Mouse (Mus musculus): Measurements from ENCODE around the gene Hist1h2bf. TPM values are rescaled to one million over a fixed set of nuclear protein-coding genes. Genes with fewer than 3 reads are reported as not detected.
"Not testable (repeated sequence)": the region's sequence is repeated elsewhere in the genome, so short reads cannot be mapped to it uniquely, and the experiment has no call there.

Hist1h2bf gene
- polyA plus RNA-seq, 1 experiment from 2014 or later, result 4.1 TPM

DNA sequence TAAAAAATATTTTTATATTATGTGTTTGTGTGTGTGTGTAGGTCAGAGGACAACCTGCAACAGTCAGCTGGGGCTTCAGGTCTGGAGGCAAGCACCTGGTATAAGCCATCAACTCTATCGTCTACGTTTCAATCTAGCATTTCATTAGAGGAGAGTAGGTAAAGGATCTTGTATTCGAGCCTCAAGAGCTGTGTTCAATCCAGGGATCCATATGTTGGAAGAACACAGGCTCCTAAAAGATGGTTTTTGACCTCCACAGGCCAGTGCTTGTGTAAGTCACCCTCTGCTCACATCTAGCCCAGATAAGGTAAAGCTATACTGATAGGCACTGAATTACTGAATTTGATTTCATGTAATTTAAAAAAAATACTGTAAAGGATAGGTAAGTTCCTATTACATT is 17.1 kb downstream of the Hist1h2bf start:
- ATAC-seq (replicated peaks; ENCODE audit: insufficient number of reproducible peaks, low FRiP score, low TSS enrichment, low read depth), result no peak

DNA sequence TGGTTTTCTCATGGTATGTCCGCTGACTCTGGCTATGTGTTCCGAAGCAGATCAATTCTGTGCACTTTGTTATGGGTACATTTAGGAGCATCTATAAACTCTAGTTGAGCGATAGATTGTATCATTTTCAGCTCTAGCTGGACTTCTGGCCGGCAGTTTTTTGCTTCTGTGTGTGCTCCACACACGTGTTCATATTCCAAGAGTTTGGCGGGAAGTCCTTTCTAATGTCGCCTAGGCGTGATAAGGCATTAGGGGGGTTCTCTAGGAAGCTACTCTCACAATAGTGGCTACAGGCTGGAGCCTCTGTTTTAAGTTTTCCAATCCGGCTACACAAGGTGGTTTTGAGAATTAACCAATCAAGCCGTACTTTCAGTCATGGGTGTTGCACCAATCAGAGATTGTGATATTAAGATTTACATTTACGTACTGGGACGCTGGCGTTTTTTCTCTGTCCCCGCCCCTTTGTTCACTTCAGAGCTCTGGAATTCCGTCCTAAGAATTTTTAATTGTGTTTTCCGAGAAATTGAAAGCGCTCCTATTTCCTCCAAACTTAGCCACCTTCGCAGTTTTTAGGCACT is 18.1 kb downstream of the Hist1h2bf start:
- H3K36me3 ChIP-seq (replicated peaks; ENCODE audit: control insufficient read depth, insufficient read depth, low read depth, low read length), result no peaks in the 10 kb centered on the region
- H3K4me3 ChIP-seq (ENCODE audit: low read depth, low read length), result peak overlapping the region; percentile 64
- peak; percentile 76 for ATAC-seq (replicated peaks; ENCODE audit: insufficient number of reproducible peaks, low FRiP score, low TSS enrichment, low read depth)
- DNase-seq (ENCODE audit: low spot score), result peak; percentile 96
- H3K27me3 ChIP-seq (ENCODE audit: control insufficient read depth, insufficient read depth, low read length), result no peaks in the 10 kb centered on the region
- WGBS, result 0% methylated on average over 18 of the region's 18 CpGs
- peak overlapping the region; percentile 80 for H3K4me2 ChIP-seq (ENCODE audit: low read depth, low read length)
- peak overlapping the region; percentile 98 for H3K27ac ChIP-seq (replicated peaks; ENCODE audit: low read depth, low read length)
- H3K9me3 ChIP-seq (replicated peaks; ENCODE audit: control insufficient read depth, low read length), result no peaks in the 10 kb centered on the region
- H3K9ac ChIP-seq (replicated peaks; ENCODE audit: low read length), result peak overlapping the region; percentile 80
- no peaks in the 10 kb centered on the region for H3K4me1 ChIP-seq (ENCODE audit: control insufficient read depth, insufficient read depth, low read length)

More for the DNA sequence above, 17.1 kb downstream of the Hist1h2bf start:
- H3K4me1 ChIP-seq (ENCODE audit: control insufficient read depth, insufficient read depth, low read length), result no peaks in the 10 kb centered on the region
- H3K27ac ChIP-seq (replicated peaks; ENCODE audit: low read depth, low read length), result peak overlapping the region; percentile 72; the same call in 1 of the 2 replicates
- H3K36me3 ChIP-seq (replicated peaks; ENCODE audit: control insufficient read depth, insufficient read depth, low read depth, low read length), result no peaks in the 10 kb centered on the region
- peak overlapping the region; percentile 10; the same call in 1 of the 2 replicates for H3K4me2 ChIP-seq (ENCODE audit: low read depth, low read length)
- no peak overlapping the region; the same call in 1 of the 2 replicates for H3K9ac ChIP-seq (replicated peaks; ENCODE audit: low read length)
- no peak overlapping the region for H3K4me3 ChIP-seq (ENCODE audit: low read depth, low read length)
- no peaks in the 10 kb centered on the region for H3K27me3 ChIP-seq (ENCODE audit: control insufficient read depth, insufficient read depth, low read length)
- DNase-seq (ENCODE audit: low spot score), result no peak
- no peaks in the 10 kb centered on the region for H3K9me3 ChIP-seq (replicated peaks; ENCODE audit: control insufficient read depth, low read length)
- WGBS, result 75% methylated on average over 3 of the region's 3 CpGs

DNA sequence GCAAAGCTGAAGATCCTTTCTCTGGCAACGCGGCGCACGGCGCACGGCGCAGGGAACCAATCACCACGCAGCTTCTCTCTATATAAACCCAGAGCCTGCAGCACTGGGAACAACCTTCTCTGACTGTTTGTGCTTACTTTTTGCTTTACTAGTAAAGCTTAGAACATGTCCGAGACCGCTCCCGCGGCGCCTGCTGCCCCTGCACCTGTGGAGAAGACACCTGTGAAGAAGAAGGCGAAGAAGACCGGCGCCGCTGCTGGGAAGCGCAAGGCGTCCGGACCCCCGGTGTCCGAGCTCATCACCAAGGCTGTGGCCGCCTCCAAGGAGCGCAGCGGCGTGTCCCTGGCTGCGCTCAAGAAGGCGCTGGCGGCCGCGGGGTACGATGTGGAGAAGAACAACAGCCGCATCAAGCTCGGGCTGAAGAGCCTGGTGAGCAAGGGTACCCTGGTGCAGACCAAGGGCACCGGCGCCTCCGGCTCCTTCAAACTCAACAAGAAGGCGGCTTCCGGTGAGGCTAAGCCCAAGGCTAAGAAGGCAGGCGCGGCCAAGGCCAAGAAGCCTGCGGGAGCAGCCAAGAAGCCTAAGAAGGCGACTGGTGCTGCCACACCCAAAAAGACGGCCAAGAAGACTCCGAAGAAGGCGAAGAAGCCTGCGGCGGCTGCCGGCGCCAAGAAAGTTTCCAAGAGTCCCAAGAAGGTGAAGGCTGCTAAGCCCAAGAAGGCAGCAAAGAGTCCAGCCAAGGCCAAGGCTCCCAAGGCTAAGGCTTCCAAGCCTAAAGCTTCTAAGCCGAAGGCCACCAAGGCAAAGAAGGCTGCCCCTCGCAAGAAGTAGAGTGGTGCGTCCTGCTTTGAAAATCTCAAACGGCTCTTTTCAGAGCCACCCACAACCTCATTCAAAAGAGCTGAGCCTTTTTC is 18.8 kb downstream of the Hist1h2bf start:
- WGBS, result under 1% methylated on average over 51 of the region's 54 CpGs
- peak; percentile 94 for DNase-seq (ENCODE audit: low spot score)

DNA sequence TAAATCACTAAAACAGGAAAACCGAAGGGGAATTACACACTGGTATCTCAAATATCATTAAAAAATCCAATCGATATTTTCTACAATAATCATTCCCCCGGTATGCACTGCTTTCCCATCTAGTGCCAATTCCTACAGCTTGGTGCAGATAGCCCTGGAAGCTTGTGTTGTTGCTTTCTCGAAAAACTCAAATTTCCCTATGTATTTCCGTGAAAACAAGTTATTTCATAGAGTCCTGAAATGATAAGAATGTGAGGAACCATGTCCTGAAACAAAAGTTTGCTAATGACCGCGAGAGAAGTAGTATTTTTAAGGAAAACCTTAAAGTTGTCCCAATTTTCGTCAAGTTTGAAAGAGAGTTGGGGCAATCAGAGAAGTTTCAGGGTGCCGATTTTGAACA is 19.6 kb downstream of the Hist1h2bf start:
- Histone ChIP-seq H3K4me3 (ENCODE audit: low read depth, low read length) (peak overlapping the region; percentile 64), H3K4me2 (ENCODE audit: low read depth, low read length) (peak overlapping the region; percentile 80), H3K9me3 (replicated peaks; ENCODE audit: control insufficient read depth, low read length) (no peaks in the 10 kb centered on the region), H3K27ac (replicated peaks; ENCODE audit: low read depth, low read length) (peak overlapping the region; percentile 98), H3K36me3 (replicated peaks; ENCODE audit: control insufficient read depth, insufficient read depth, low read depth, low read length) (no peaks in the 10 kb centered on the region), H3K9ac (replicated peaks; ENCODE audit: low read length) (peak overlapping the region; percentile 80), H3K27me3 (ENCODE audit: control insufficient read depth, insufficient read depth, low read length) (no peaks in the 10 kb centered on the region), H3K4me1 (ENCODE audit: control insufficient read depth, insufficient read depth, low read length) (no peaks in the 10 kb centered on the region)
- DNase-seq (ENCODE audit: low spot score) (no peak), ATAC-seq (replicated peaks; ENCODE audit: insufficient number of reproducible peaks, low FRiP score, low TSS enrichment, low read depth) (no peak)
- 28% methylated on average over 9 of the region's 9 CpGs for WGBS

More for the DNA sequence above, 18.8 kb downstream of the Hist1h2bf start:
- H3K4me1 ChIP-seq (ENCODE audit: control insufficient read depth, insufficient read depth, low read length), result no peaks in the 10 kb centered on the region
- H3K36me3 ChIP-seq (replicated peaks; ENCODE audit: control insufficient read depth, insufficient read depth, low read depth, low read length), result no peaks in the 10 kb centered on the region
- H3K27ac ChIP-seq (replicated peaks; ENCODE audit: low read depth, low read length), result peak overlapping the region; percentile 98
- H3K27me3 ChIP-seq (ENCODE audit: control insufficient read depth, insufficient read depth, low read length), result no peaks in the 10 kb centered on the region
- no peaks in the 10 kb centered on the region for H3K9me3 ChIP-seq (replicated peaks; ENCODE audit: control insufficient read depth, low read length)
- peak overlapping the region; percentile 80 for H3K9ac ChIP-seq (replicated peaks; ENCODE audit: low read length)
- H3K4me3 ChIP-seq (ENCODE audit: low read depth, low read length), result peak overlapping the region; percentile 64
- ATAC-seq (replicated peaks; ENCODE audit: insufficient number of reproducible peaks, low FRiP score, low TSS enrichment, low read depth), result peak; percentile 88
- peak overlapping the region; percentile 80 for H3K4me2 ChIP-seq (ENCODE audit: low read depth, low read length)

DNA sequence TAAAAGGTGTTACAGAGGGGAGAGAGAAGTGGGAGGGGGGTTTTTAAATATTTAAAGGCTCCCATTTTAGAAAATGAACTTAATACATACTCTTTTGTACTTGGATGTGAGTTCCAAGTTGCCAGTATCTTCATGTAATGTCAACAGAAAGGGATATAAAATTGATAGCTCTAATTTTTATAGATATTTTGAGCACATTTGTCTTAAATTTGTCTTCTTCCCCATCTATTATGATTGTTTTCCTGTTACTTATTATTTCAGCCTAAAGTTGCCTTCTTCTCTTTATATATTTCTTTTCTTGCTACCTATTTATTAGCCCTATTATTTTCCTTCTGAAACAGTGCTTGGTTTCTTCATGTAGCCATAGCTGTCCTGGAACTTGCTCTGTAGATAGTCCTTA is 21.0 kb downstream of the Hist1h2bf start, which contains the start of gene Hist1h1d:
Gene Hist1h1d (plus strand): TSS at position 301 of the 400 bp plus-strand sequence.
- DNase-seq (ENCODE audit: low spot score) (no peak), ATAC-seq (replicated peaks; ENCODE audit: insufficient number of reproducible peaks, low FRiP score, low TSS enrichment, low read depth) (no peak)
- no peaks in the 10 kb centered on the region for H3K36me3 ChIP-seq (replicated peaks; ENCODE audit: control insufficient read depth, insufficient read depth, low read depth, low read length)
- H3K4me2 ChIP-seq (ENCODE audit: low read depth, low read length), result no peak within 1 kb of the TSS
- H3K9me3 ChIP-seq (replicated peaks; ENCODE audit: control insufficient read depth, low read length), result no peaks in the 10 kb centered on the region
- no peaks in the 10 kb centered on the region for H3K4me1 ChIP-seq (ENCODE audit: control insufficient read depth, insufficient read depth, low read length)
- H3K27me3 ChIP-seq (ENCODE audit: control insufficient read depth, insufficient read depth, low read length), result no peaks in the 10 kb centered on the region
- H3K9ac ChIP-seq (replicated peaks; ENCODE audit: low read length), result peak within 1 kb of the TSS; percentile 32; the same call in 1 of the 2 replicates
- H3K4me3 ChIP-seq (ENCODE audit: low read depth, low read length), result no peak within 1 kb of the TSS
- H3K27ac ChIP-seq (replicated peaks; ENCODE audit: low read depth, low read length), result peak within 1 kb of the TSS; percentile 98

- Histone ChIP-seq H3K27me3 (ENCODE audit: control insufficient read depth, insufficient read depth, low read length) (no peaks in the 10 kb centered on the region), H3K4me1 (ENCODE audit: control insufficient read depth, insufficient read depth, low read length) (no peaks in the 10 kb centered on the region), H3K4me2 (ENCODE audit: low read depth, low read length) (peak overlapping the region; percentile 3; the same call in 1 of the 2 replicates), H3K27ac (replicated peaks; ENCODE audit: low read depth, low read length) (peak overlapping the region; percentile 92), H3K4me3 (ENCODE audit: low read depth, low read length) (peak overlapping the region; percentile 40; the same call in 1 of the 2 replicates), H3K36me3 (replicated peaks; ENCODE audit: control insufficient read depth, insufficient read depth, low read depth, low read length) (no peaks in the 10 kb centered on the region), H3K9me3 (replicated peaks; ENCODE audit: control insufficient read depth, low read length) (no peaks in the 10 kb centered on the region), H3K9ac (replicated peaks; ENCODE audit: low read length) (peak overlapping the region; percentile 65)
- ATAC-seq (replicated peaks; ENCODE audit: insufficient number of reproducible peaks, low FRiP score, low TSS enrichment, low read depth), result no peak
- peak; percentile 33 for DNase-seq (ENCODE audit: low spot score)
- WGBS, result 61% methylated on average over 8 of the region's 8 CpGs
Measured at GRCm38 (mm10) chr13:23551931-23552914, 21.8 kb downstream of the Hist1h2bf start.

- DNase-seq (ENCODE audit: low spot score), result peak; percentile 96
- H3K4me1 ChIP-seq (ENCODE audit: control insufficient read depth, insufficient read depth, low read length); H3K9me3 ChIP-seq (replicated peaks; ENCODE audit: control insufficient read depth, low read length); H3K36me3 ChIP-seq (replicated peaks; ENCODE audit: control insufficient read depth, insufficient read depth, low read depth, low read length); H3K27me3 ChIP-seq (ENCODE audit: control insufficient read depth, insufficient read depth, low read length): not testable (repeated sequence)
- Histone ChIP-seq H3K27ac (replicated peaks; ENCODE audit: low read depth, low read length) (peak within 1 kb of the TSS; percentile 92), H3K4me2 (ENCODE audit: low read depth, low read length) (peak within 1 kb of the TSS; percentile 50), H3K4me3 (ENCODE audit: low read depth, low read length) (peak within 1 kb of the TSS; percentile 40), H3K9ac (replicated peaks; ENCODE audit: low read length) (peak within 1 kb of the TSS; percentile 65)
- WGBS, result under 1% methylated on average over 47 of the region's 47 CpGs
- ATAC-seq (replicated peaks; ENCODE audit: insufficient number of reproducible peaks, low FRiP score, low TSS enrichment, low read depth), result peak; percentile 79
Measured at GRCm38 (mm10) chr13:23551146-23551834, 22.7 kb downstream of the Hist1h2bf start, which contains the start of gene Hist1h4f. Gene Hist1h4f, minus strand, starts transcription at chr13:23551648.

Measured in embryonic facial prominence, embryonic 11.5 days (tissue).